Mouse (Mus musculus) E14TG2a.4 (cell line): ENCODE measurements around the gene Ash1l.

Experiments used
- CTCF ChIP-seq: conservative IDR thresholded peaks from 2 replicates; pipeline ENCODE4 v1.5.1; 2014; ENCODE audit warnings: low read length
- NANOG ChIP-seq: IDR thresholded peaks from 2 replicates; pipeline ENCODE4 v1.6.1; 2014; ENCODE audit warnings: borderline replicate concordance, low read length, mixed read lengths
- POU5F1 ChIP-seq: IDR thresholded peaks from 2 replicates; pipeline ENCODE4 v1.6.1; 2014; ENCODE audit warnings: low read length, borderline replicate concordance

GRCm38 (mm10) chr3:89108146-89108545, 157.7 kb downstream of the Ash1l start:
- TF ChIP-seq CTCF (no peak), POU5F1 (no peak), NANOG (no peak)
